ENCODE assay signal across 33 mouse cellular contexts in genomic region chr12:72962761-72963160, GRCm38 (mm10). TPM values are rescaled to one million over a fixed set of nuclear protein-coding genes. Genes with fewer than 3 reads are reported as not detected.
"Had no signal": no experiment of that assay in that cellular context is flagged by ENCODE, and none has a peak within 500 bp of the region (broad histone marks: within the 10 kb centered on the region; RNA-seq: fewer than 3 reads in every experiment).

No protein-coding gene starts in this region.

- H3K36me3 ChIP-seq: kidney, embryonic 15.5 days; limb, embryonic 10.5 days; limb, embryonic 13.5 days; liver, embryonic 12.5 days; liver, embryonic 15.5 days; lung, embryonic 15.5 days; midbrain, embryonic 10.5 days; midbrain, embryonic 13.5 days; neural tube, embryonic 13.5 days; stomach, embryonic 15.5 days had no signal

- H3K9ac ChIP-seq: kidney, embryonic 15.5 days; limb, embryonic 13.5 days; liver, embryonic 12.5 days; liver, embryonic 15.5 days; lung, embryonic 15.5 days; midbrain, embryonic 13.5 days; neural tube, embryonic 13.5 days; stomach, embryonic 15.5 days had no signal

- ATAC-seq: liver, embryonic 12.5 days; midbrain, embryonic 13.5 days; midbrain, embryonic 16.5 days had no signal

- DNase-seq: kidney, adult 8-10 months; kidney, postnatal 10 days; kidney, postnatal 36 days; liver; lung, adult 18-20 months; lung, postnatal 10 days; retina, postnatal 1 day; right cerebral cortex, postnatal 25 days; spleen, adult 18-20 months; thymus, adult 2 months; thymus, postnatal 14 days; thymus, postnatal 4 days had no signal

- H3K4me1 ChIP-seq: kidney, embryonic 15.5 days; limb, embryonic 10.5 days; limb, embryonic 13.5 days; liver, embryonic 12.5 days; liver, embryonic 15.5 days; lung, embryonic 15.5 days; megakaryocyte, embryonic 14.5 days; midbrain, embryonic 10.5 days; midbrain, embryonic 13.5 days; neural tube, embryonic 13.5 days; stomach, embryonic 15.5 days had no signal

- H3K4me3 ChIP-seq: kidney, embryonic 15.5 days; limb, embryonic 10.5 days; limb, embryonic 13.5 days; liver, embryonic 12.5 days; liver, embryonic 15.5 days; lung, embryonic 15.5 days; megakaryocyte, embryonic 14.5 days; midbrain, embryonic 10.5 days; midbrain, embryonic 13.5 days; myocyte; neural tube, embryonic 13.5 days; stomach, embryonic 15.5 days had no signal

- H3K27me3 ChIP-seq: limb, embryonic 13.5 days; liver, embryonic 12.5 days; liver, embryonic 15.5 days; stomach, embryonic 15.5 days had no signal

- H3K27ac ChIP-seq: kidney, embryonic 15.5 days; limb, embryonic 10.5 days; limb, embryonic 13.5 days; liver, embryonic 12.5 days; liver, embryonic 15.5 days; lung, embryonic 15.5 days; macrophage; midbrain, embryonic 10.5 days; midbrain, embryonic 13.5 days; neural tube, embryonic 13.5 days; stomach, embryonic 15.5 days had no signal

- H3K4me2 ChIP-seq: kidney, embryonic 15.5 days; limb, embryonic 13.5 days; liver, embryonic 12.5 days; liver, embryonic 15.5 days; lung, embryonic 15.5 days; midbrain, embryonic 13.5 days; neural tube, embryonic 13.5 days; stomach, embryonic 15.5 days had no signal

- H3K9me3 ChIP-seq: kidney, embryonic 15.5 days; limb, embryonic 10.5 days; liver, embryonic 12.5 days; liver, embryonic 15.5 days; lung, embryonic 15.5 days; midbrain, embryonic 10.5 days; midbrain, embryonic 13.5 days; neural tube, embryonic 13.5 days; stomach, embryonic 15.5 days had no signal

RNA-seq across cellular contexts. Expression of gene 4930447C04Rik, which starts 22.2 kb away (rescaled TPM):
- total RNA-seq: monocyte, adult 5-6 weeks had no signal
- polyA plus RNA-seq: macrophage; myocyte; thymus, adult 2 months had no signal

RNA-seq across cellular contexts. Expression of gene Six6, which starts 23.1 kb away (rescaled TPM):
- total RNA-seq: layer of hippocampus, adult 18-20 months; layer of hippocampus, postnatal 14 days; left cerebral cortex, adult 8-10 months; left cerebral cortex, postnatal 25 days; monocyte, adult 5-6 weeks; neutrophil, adult 5-6 weeks had no signal
- polyA plus RNA-seq: kidney, embryonic 15.5 days; limb, embryonic 10.5 days; limb, embryonic 13.5 days; liver, embryonic 12.5 days; liver, embryonic 15.5 days; lung, embryonic 15.5 days; macrophage; myocyte; neural tube, embryonic 13.5 days; stomach, embryonic 15.5 days; testis, adult 2 months; thymus, adult 2 months had no signal
